Mouse (Mus musculus): ENCODE measurements at regions not wholly inside any gene's neighbourhood (a gene's known extent, or its start where the extent isn't known, plus 50 kb on each side); places are given as distances from the start of the nearest gene placed in this dataset.
A peak's percentile ranks its signal among the peaks of the same experiment; 100 is the strongest.

GRCm38 (mm10) chr12:17601245-17602023 lies 56.8 kb downstream of the Odc1 start:
- H3K27ac ChIP-seq (ENCODE audit: low read depth, low read length): no peak overlapping the region; the same call in 1 of the 2 replicates
- WGBS: 45% methylated on average over 1 of the region's 1 CpGs
- ATAC-seq (replicated peaks; ENCODE audit: low FRiP score): peak; percentile 94

GRCm38 (mm10) chr12:17603576-17603975 lies 59.0 kb downstream of the Odc1 start:
- no peak overlapping the region for H3K27ac ChIP-seq (ENCODE audit: low read depth, low read length)
- ATAC-seq (replicated peaks; ENCODE audit: low FRiP score) (no peak), DNase-seq (ENCODE audit: low spot score) (no peak)
- no peaks in the 10 kb centered on the region for H3K27me3 ChIP-seq (replicated peaks; ENCODE audit: control insufficient read depth, insufficient read depth, low read length)
- no peaks in the 10 kb centered on the region for H3K9me3 ChIP-seq (ENCODE audit: control insufficient read depth, low read length)
- WGBS: 73% methylated on average over 2 of the region's 2 CpGs
- H3K4me2 ChIP-seq: no peak overlapping the region
- no peak overlapping the region for H3K9ac ChIP-seq (ENCODE audit: low read depth, low read length)
- no peaks in the 10 kb centered on the region for H3K36me3 ChIP-seq (ENCODE audit: control insufficient read depth, insufficient read depth, low read length)
- H3K4me3 ChIP-seq (ENCODE audit: low read depth, low read length): no peak overlapping the region
- H3K4me1 ChIP-seq (replicated peaks; ENCODE audit: control insufficient read depth, insufficient read depth, low read length): peaks cover 11% of the 10 kb centered on the region

More at GRCm38 (mm10) chr12:17601245-17602023, 56.8 kb downstream of the Odc1 start:
- Histone ChIP-seq H3K9me3 (ENCODE audit: control insufficient read depth, low read length) (no peaks in the 10 kb centered on the region), H3K4me2 (no peak overlapping the region), H3K4me1 (replicated peaks; ENCODE audit: control insufficient read depth, insufficient read depth, low read length) (peaks cover 11% of the 10 kb centered on the region), H3K9ac (ENCODE audit: low read depth, low read length) (no peak overlapping the region), H3K4me3 (ENCODE audit: low read depth, low read length) (no peak overlapping the region), H3K36me3 (ENCODE audit: control insufficient read depth, insufficient read depth, low read length) (no peaks in the 10 kb centered on the region), H3K27me3 (replicated peaks; ENCODE audit: control insufficient read depth, insufficient read depth, low read length) (no peaks in the 10 kb centered on the region)
- DNase-seq (ENCODE audit: low spot score): no peak

- WGBS: 29% methylated on average over 1 of the region's 1 CpGs
- H3K9me3 ChIP-seq (ENCODE audit: control insufficient read depth, low read length): no peaks in the 10 kb centered on the region
These were observed 65.8 kb downstream of the Odc1 start for GRCm38 (mm10) chr12:17610384-17610783.

GRCm38 (mm10) chr12:17611988-17612387 lies 67.4 kb downstream of the Odc1 start:
- ATAC-seq (replicated peaks; ENCODE audit: low FRiP score): no peak
- H3K27ac ChIP-seq (ENCODE audit: low read depth, low read length): no peak overlapping the region
- H3K4me3 ChIP-seq (ENCODE audit: low read depth, low read length): no peak overlapping the region
- no peaks in the 10 kb centered on the region for H3K36me3 ChIP-seq (ENCODE audit: control insufficient read depth, insufficient read depth, low read length)
- H3K9ac ChIP-seq (ENCODE audit: low read depth, low read length): no peak overlapping the region
- no peak for DNase-seq (ENCODE audit: low spot score)
- H3K27me3 ChIP-seq (replicated peaks; ENCODE audit: control insufficient read depth, insufficient read depth, low read length): no peaks in the 10 kb centered on the region
- H3K4me1 ChIP-seq (replicated peaks; ENCODE audit: control insufficient read depth, insufficient read depth, low read length): no peaks in the 10 kb centered on the region
- no peaks in the 10 kb centered on the region for H3K9me3 ChIP-seq (ENCODE audit: control insufficient read depth, low read length)
- no peak overlapping the region for H3K4me2 ChIP-seq
- WGBS: 68% methylated on average over 3 of the region's 3 CpGs

More at GRCm38 (mm10) chr12:17610384-17610783, 65.8 kb downstream of the Odc1 start:
- no peak overlapping the region for H3K9ac ChIP-seq (ENCODE audit: low read depth, low read length)
- H3K4me2 ChIP-seq: no peak overlapping the region
- no peak overlapping the region for H3K4me3 ChIP-seq (ENCODE audit: low read depth, low read length)
- no peaks in the 10 kb centered on the region for H3K36me3 ChIP-seq (ENCODE audit: control insufficient read depth, insufficient read depth, low read length)
- H3K4me1 ChIP-seq (replicated peaks; ENCODE audit: control insufficient read depth, insufficient read depth, low read length): no peaks in the 10 kb centered on the region
- H3K27me3 ChIP-seq (replicated peaks; ENCODE audit: control insufficient read depth, insufficient read depth, low read length): no peaks in the 10 kb centered on the region
- no peak for ATAC-seq (replicated peaks; ENCODE audit: low FRiP score)
- no peak for DNase-seq (ENCODE audit: low spot score)
- H3K27ac ChIP-seq (ENCODE audit: low read depth, low read length): no peak overlapping the region

- WGBS: 21% methylated on average over 2 of the region's 2 CpGs
These were observed 72.4 kb upstream of the Hpcal1 start for GRCm38 (mm10) chr12:17618300-17618699.

GRCm38 (mm10) chr12:17620226-17620625 lies 70.4 kb upstream of the Hpcal1 start:
- no peak overlapping the region for H3K27ac ChIP-seq (ENCODE audit: low read depth, low read length)
- H3K4me3 ChIP-seq (ENCODE audit: low read depth, low read length): no peak overlapping the region
- H3K9me3 ChIP-seq (ENCODE audit: control insufficient read depth, low read length): no peaks in the 10 kb centered on the region
- ATAC-seq (replicated peaks; ENCODE audit: low FRiP score): no peak
- H3K4me2 ChIP-seq: no peak overlapping the region
- no peaks in the 10 kb centered on the region for H3K27me3 ChIP-seq (replicated peaks; ENCODE audit: control insufficient read depth, insufficient read depth, low read length)
- WGBS: 44% methylated on average over 6 of the region's 6 CpGs
- DNase-seq (ENCODE audit: low spot score): no peak
- no peak overlapping the region for H3K9ac ChIP-seq (ENCODE audit: low read depth, low read length)
- H3K36me3 ChIP-seq (ENCODE audit: control insufficient read depth, insufficient read depth, low read length): no peaks in the 10 kb centered on the region
- H3K4me1 ChIP-seq (replicated peaks; ENCODE audit: control insufficient read depth, insufficient read depth, low read length): no peaks in the 10 kb centered on the region

More at GRCm38 (mm10) chr12:17618300-17618699, 72.4 kb upstream of the Hpcal1 start:
- no peak overlapping the region for H3K9ac ChIP-seq (ENCODE audit: low read depth, low read length)
- no peaks in the 10 kb centered on the region for H3K4me1 ChIP-seq (replicated peaks; ENCODE audit: control insufficient read depth, insufficient read depth, low read length)
- H3K4me2 ChIP-seq: no peak overlapping the region
- no peak overlapping the region for H3K4me3 ChIP-seq (ENCODE audit: low read depth, low read length)
- no peak for DNase-seq (ENCODE audit: low spot score)
- H3K27me3 ChIP-seq (replicated peaks; ENCODE audit: control insufficient read depth, insufficient read depth, low read length): no peaks in the 10 kb centered on the region
- no peaks in the 10 kb centered on the region for H3K9me3 ChIP-seq (ENCODE audit: control insufficient read depth, low read length)
- ATAC-seq (replicated peaks; ENCODE audit: low FRiP score): no peak
- no peaks in the 10 kb centered on the region for H3K36me3 ChIP-seq (ENCODE audit: control insufficient read depth, insufficient read depth, low read length)
- H3K27ac ChIP-seq (ENCODE audit: low read depth, low read length): no peak overlapping the region

GRCm38 (mm10) chr12:17621487-17621888 lies 69.2 kb upstream of the Hpcal1 start:
- no peaks in the 10 kb centered on the region for H3K9me3 ChIP-seq (ENCODE audit: control insufficient read depth, low read length)
- no peak overlapping the region for H3K4me2 ChIP-seq
- no peak overlapping the region for H3K27ac ChIP-seq (ENCODE audit: low read depth, low read length)
- H3K4me3 ChIP-seq (ENCODE audit: low read depth, low read length): no peak overlapping the region
- DNase-seq (ENCODE audit: low spot score) (no peak), ATAC-seq (replicated peaks; ENCODE audit: low FRiP score) (no peak)
- no peaks in the 10 kb centered on the region for H3K4me1 ChIP-seq (replicated peaks; ENCODE audit: control insufficient read depth, insufficient read depth, low read length)
- no peaks in the 10 kb centered on the region for H3K27me3 ChIP-seq (replicated peaks; ENCODE audit: control insufficient read depth, insufficient read depth, low read length)
- H3K36me3 ChIP-seq (ENCODE audit: control insufficient read depth, insufficient read depth, low read length): no peaks in the 10 kb centered on the region
- H3K9ac ChIP-seq (ENCODE audit: low read depth, low read length): no peak overlapping the region
- 63% methylated on average over 6 of the region's 6 CpGs for whole genome bisulfite sequencing

GRCm38 (mm10) chr12:17622509-17623005 lies 68.1 kb upstream of the Hpcal1 start:
- Histone ChIP-seq H3K4me1 (replicated peaks; ENCODE audit: control insufficient read depth, insufficient read depth, low read length) (no peaks in the 10 kb centered on the region), H3K4me2 (no peak overlapping the region), H3K9ac (ENCODE audit: low read depth, low read length) (no peak overlapping the region), H3K27me3 (replicated peaks; ENCODE audit: control insufficient read depth, insufficient read depth, low read length) (no peaks in the 10 kb centered on the region), H3K9me3 (ENCODE audit: control insufficient read depth, low read length) (no peaks in the 10 kb centered on the region), H3K4me3 (ENCODE audit: low read depth, low read length) (no peak overlapping the region), H3K36me3 (ENCODE audit: control insufficient read depth, insufficient read depth, low read length) (no peaks in the 10 kb centered on the region), H3K27ac (ENCODE audit: low read depth, low read length) (no peak overlapping the region)
- no peak for DNase-seq (ENCODE audit: low spot score)
- 51% methylated on average over 8 of the region's 8 CpGs for WGBS
- no peak for ATAC-seq (replicated peaks; ENCODE audit: low FRiP score)

GRCm38 (mm10) chr12:17626043-17626442 lies 64.6 kb upstream of the Hpcal1 start:
- H3K27ac ChIP-seq (ENCODE audit: low read depth, low read length): no peak overlapping the region
- H3K27me3 ChIP-seq (replicated peaks; ENCODE audit: control insufficient read depth, insufficient read depth, low read length): no peaks in the 10 kb centered on the region
- no peaks in the 10 kb centered on the region for H3K9me3 ChIP-seq (ENCODE audit: control insufficient read depth, low read length)
- no peaks in the 10 kb centered on the region for H3K36me3 ChIP-seq (ENCODE audit: control insufficient read depth, insufficient read depth, low read length)
- no peak overlapping the region for H3K4me3 ChIP-seq (ENCODE audit: low read depth, low read length)
- DNase-seq (ENCODE audit: low spot score) (no peak), ATAC-seq (replicated peaks; ENCODE audit: low FRiP score) (no peak)
- no peak overlapping the region for H3K9ac ChIP-seq (ENCODE audit: low read depth, low read length)
- 78% methylated on average over 3 of the region's 3 CpGs for WGBS
- no peak overlapping the region for H3K4me2 ChIP-seq
- no peaks in the 10 kb centered on the region for H3K4me1 ChIP-seq (replicated peaks; ENCODE audit: control insufficient read depth, insufficient read depth, low read length)
